Mouse (Mus musculus): Measurements from ENCODE around the gene Troap.

Gene Troap

DNA sequence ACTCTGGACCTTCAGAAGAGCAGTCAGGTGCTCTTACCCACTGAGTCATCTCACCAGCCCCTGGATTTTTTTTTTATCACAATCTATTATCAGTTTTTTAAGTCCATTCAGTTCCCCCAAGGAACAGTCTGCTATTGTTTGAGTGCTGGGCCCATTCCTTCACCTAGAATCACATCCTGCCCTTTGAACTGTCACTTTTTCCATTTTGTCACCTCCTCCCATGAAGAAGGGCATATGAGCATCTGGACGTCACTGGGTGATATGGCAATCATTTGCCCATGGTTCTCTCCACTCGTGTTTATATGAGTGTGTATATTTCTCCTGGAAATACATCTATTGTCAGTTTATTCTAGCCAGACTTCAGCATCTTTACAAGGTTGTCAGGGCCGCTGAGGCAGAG, 33.5 kb downstream of the Troap start:
- no peak for ATAC-seq (ENCODE audit: insufficient number of reproducible peaks, low FRiP score, low TSS enrichment)

DNA sequence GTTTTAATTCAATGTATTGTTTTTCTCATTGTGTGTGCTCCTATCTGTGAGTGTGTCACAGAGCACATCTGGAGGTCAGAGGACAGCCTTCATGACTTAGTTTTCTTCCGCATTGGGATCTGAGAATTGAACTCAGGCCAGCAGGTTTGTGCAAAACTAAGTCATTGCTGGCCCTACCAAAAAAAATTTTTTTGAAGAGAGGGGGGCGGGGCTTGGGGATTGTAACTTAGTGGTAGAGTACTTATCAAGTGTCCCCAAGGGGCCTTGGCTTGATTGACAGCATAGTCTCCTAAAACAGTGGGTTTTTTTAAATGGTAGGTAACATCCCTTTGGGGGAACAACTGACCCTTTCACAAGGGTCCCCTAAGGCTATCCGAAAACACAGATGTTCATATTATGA, 36.8 kb downstream of the Troap start:
- ATAC-seq (ENCODE audit: insufficient number of reproducible peaks, low FRiP score, low TSS enrichment), result no peak

DNA sequence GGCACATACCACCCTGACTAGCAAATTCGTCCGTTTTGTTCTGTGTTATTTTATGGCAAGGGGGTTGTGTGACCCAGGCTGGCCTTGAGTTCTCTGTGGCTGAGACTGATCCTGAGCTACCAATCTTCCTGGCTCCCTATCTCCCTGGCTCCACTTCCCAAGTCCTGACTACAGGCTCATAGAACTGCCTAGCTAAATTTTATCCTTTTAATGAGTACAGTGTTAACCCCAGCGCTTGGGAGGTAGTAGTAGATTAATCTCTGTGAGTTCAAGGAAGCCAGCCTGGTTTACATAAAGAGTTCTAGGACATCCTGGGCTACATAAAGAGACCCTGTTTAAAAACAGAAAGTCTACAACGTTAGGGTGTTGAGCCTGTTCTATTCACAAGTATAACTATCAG, 37.4 kb downstream of the Troap start:
- ATAC-seq (ENCODE audit: insufficient number of reproducible peaks, low FRiP score, low TSS enrichment), result no peak

DNA sequence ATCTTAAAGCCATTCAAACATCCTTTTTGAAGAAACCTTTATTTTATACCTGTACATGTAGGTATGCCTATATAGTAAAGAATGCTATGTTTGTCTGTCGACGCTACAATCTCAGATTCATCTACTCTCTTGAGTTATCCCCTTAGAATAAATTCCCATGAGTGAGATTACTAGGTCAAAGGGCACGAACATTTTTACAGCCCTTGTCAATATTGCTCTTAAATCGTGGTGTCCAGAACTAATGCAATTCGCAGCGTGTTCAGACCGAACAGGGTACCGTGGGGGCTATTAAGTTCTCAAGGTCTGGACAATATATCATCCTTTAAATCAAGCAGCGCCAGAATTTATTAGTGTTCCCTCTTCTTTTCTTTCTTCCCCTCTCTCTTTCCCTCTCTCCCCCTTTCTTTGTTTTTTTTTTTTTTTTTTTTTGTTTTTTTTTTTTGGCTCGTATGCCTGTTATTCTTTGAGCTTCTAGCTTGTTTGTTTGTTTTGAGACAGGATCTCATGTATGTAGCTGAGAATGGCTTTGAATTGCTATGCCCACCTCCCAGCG, 38.5 kb downstream of the Troap start:
- ATAC-seq (ENCODE audit: insufficient number of reproducible peaks, low FRiP score, low TSS enrichment), result no peak

DNA sequence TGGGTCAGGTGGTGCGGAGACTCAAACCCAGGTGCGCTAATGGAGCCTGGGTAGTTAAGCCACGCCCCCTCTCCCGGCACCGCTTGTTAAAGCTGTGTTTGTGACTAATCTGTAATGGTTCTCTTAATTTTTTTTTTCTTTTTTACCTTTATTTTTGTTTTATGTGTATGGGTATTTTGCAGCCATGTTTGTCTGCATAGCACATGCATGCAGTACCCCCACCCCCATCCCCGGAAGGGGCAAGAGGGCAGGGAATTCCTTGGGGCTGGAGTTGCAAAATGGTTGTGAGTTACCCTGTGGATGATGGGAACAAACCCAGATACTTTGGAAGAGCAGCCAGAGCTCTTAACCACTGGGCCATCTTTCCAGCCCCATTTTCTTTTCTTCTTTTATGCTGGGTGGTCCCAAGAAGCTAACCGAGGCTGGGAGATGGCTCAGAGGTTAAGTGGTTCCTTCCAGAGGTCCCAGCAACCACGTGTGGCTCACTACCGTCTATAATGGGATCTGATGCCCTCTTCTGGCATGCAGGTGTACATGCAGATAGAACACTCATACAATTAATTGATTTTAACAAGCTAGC, 39.1 kb downstream of the Troap start:
- no peak for ATAC-seq (ENCODE audit: insufficient number of reproducible peaks, low FRiP score, low TSS enrichment)

DNA sequence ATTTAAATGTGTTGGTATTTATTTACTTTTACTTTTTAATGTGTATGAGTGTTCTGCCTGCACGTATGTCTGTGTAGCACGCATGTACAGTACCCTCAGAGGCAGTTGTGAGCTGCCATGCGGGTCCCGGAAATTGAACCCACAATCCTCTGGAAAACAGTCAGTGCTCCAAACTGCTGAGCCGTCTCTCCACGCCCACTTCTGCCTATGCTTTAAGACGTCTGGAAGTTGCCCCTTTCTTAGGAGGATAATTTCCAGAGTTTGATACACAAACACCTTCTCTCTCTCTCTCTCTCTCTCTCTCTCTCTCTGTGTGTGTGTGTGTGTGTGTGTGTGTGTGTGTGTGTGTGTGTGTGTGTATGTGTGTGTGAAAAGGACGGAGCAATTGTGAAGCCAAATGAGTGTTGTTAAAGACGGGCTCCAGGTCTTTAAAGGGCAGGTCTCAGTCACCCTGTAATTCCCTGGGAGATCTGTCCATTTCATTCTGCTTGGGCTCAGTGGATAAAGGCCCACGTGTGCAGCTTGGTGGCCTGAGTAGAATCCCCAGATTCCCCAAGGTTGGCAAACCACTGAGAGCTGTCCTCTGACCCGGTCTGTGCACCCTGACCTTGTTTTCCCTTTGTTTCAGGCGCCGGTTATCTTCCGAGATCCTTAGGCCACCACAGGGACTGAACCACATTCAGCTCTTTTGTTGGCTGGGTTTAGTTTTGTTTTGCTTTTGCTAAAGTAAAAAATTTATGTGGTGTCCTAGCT, 40.1 kb downstream of the Troap start:
- no peak for ATAC-seq (ENCODE audit: insufficient number of reproducible peaks, low FRiP score, low TSS enrichment)

DNA sequence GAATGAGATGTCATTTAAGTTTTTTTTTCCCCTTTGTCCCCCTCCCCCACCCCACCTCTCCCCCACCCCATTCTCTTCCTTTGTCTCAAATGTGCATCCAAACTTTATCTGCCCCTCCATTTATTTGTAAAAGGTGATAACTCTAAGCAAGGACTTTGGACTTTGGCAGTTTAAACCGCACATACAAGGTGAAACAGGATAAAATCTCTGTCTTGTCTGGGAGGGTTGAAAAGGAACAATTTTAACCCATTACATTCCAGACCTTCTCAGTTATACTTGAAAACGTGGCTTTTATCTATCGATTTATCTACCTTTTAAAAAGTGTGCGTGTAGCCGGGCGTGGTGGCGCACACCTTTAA, 40.7 kb downstream of the Troap start:
- ATAC-seq (ENCODE audit: insufficient number of reproducible peaks, low FRiP score, low TSS enrichment), result no peak

DNA sequence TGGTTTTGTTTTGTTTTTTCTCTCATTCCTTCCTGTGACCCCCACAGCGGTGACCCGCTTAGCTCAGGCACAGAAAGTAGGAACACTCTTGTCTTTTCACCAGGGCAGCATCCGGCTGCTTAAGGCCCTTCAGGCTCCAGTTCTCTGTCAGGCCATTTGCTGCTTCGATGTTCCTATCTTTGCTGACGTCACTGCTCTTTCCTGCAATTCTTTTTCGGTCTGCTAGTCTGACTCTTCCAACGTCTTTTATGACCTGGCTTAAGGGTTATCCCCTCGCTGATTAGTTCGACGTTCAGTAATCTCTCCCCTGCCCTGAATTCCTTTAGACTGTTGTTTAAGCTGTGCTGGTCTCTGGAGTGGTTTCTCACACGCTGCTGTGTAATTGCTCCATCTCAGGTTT, 42.2 kb downstream of the Troap start:
- no peak for ATAC-seq (ENCODE audit: insufficient number of reproducible peaks, low FRiP score, low TSS enrichment)

DNA sequence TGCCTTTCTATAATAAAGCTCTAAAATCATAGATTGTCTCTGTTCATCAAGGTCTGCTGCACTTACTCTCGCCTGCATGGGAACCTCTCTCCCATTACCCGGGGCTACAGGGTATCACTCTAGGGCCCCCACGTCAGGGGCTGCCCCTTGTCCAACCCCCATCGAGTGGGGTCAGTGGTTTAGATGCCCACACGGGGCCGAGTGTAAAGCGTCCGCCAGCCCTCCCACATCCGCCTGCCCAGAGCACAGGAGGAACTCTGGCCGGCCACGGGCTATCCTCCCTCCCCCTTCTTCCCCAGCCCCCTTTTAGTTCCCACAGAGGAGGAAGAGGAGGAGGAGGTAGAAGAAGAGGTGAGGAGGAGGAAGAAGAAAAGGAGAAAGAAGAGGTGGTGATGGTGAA, 46.4 kb downstream of the Troap start:
- ATAC-seq (ENCODE audit: insufficient number of reproducible peaks, low FRiP score, low TSS enrichment), result no peak

DNA sequence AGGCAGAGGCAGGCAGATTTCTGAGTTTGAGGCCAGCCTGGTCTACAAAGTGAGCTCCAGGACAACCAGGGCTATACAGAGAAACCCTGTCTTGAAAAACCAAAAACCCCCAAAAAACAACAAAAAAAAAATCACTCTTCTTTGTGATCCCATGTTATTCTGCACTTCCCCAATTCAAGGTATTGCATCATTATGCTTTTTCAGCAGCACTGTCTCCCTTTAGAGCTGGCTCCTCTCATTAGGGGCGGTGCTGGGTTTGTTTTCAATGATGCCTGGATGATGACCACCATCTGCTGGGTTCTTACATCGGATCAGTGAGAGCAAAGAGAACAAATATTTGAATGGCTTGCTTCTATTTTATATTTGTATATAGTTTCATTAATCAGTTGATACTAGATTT, 48.3 kb downstream of the Troap start:
- no peak for ATAC-seq (ENCODE audit: insufficient number of reproducible peaks, low FRiP score, low TSS enrichment)

DNA sequence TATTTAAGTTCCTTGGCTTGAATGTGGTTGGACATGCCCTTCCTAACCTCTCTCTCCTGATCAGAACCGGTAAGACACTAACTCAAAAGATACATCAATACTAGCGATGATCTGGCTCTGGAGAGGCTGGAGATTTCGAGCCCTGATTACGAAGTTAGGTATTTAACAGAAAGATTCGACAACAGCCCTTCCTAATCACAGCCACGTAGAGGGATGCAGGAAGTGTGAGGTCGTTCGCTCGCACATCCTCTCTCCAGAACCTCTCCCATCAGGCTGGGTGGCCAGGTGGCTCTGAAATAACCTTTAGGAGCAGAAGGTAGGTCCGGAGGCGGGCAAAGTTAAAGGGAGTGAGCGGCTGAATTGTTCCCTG, 51.3 kb downstream of the Troap start, which contains the start of gene Spats2:
Spats2 (plus strand) TSS at position 206 of the 370 bp plus-strand sequence.
- ATAC-seq (ENCODE audit: insufficient number of reproducible peaks, low FRiP score, low TSS enrichment), result no peak

DNA sequence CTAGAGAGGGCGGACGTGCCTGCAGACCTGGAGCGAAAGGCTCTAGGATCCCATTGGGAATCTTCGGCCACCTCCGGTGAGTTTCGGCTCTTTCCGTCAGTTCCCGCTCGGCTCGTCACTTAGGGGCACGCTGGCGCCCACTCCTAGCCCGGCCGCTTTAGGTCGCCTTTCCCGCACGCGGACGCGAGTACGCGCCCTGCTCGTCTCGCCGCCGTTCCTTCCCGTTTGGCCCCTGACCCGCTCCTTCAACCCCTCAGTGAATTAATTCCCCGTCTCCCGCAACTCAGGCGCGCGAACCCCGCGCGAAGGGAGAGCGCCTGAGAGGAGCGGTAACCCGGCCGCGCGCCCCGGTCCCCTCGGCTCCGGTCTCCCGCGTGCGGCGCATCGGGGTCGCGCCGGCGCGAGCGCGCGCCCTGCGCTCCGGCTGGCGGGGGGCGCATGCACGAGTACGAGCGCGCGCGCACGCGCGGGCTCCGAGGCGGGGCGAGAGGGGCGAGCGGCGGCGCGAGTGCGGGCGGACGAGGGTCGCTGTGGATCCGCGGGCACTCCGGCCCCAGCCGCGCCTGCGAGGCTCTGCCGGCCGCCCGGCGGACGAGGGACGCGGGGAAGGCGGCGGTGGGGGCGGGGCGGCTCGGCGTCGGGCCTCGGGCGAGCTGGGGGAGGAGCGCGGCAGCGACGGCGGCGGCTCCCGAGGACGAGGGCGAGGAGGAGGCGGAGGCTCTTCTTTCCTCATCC, 51.9 kb downstream of the Troap start:
- peak; percentile 79 for ATAC-seq (ENCODE audit: insufficient number of reproducible peaks, low FRiP score, low TSS enrichment)

DNA sequence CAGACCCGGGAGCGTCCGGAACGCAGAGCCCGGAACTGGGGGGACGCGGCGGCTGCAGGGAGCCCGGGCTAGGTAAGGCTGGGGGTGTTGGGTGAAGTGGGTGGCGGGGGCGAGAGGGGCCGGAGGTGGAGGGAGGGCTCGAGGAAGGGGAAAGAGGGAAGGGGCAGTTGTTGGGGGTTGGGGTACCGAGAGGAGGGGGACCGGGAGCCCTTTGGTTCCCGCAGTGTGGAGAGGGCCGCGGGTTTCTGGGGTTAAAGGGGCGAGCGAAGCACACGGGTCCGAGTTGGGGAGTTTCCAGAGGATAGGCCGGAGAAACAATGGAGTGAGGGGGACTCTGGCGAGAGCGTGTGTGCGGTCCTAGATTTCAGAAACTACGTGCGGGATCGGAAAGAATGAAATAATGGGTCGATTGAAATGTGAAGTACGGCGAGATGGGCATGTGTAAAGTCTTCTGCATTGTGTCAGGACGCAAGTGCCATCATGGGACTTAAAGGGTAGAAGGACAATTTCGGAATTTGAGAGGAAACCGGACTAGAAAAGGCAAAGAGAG, 52.5 kb downstream of the Troap start:
- ATAC-seq (ENCODE audit: insufficient number of reproducible peaks, low FRiP score, low TSS enrichment), result peak; percentile 11; the same call in 1 of the 2 replicates

DNA sequence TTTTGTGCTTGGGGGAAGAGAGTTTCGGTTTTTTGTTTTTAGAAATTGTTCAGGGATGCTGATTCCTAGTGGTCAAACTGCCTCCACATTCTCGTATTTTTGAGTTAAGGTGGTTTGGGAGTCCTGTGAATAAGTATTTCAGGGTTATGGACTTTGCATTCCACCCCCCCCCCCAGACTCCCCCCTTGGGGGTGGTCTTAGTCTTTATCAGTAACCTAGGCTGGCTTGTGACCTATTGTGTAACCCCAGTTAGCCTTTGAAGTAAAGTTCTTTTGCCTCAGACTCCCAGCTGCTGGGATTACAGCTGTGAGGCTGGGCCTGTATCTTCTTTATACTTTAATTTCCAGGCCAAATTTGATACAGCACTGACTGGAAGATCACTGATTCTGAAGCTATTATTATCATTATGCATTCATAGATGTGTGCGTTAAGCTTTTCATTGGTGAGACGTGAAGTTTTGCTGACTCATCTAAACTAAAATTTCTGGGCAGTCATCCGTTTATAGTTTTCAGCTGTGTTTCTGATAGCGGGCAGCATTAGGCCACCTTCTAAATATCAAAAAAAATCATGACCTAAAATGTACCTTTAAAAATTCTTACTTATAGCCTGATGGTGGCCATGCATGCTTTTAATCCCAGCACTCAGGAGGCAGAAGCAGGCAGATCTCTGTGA, 53.6 kb downstream of the Troap start:
- ATAC-seq (ENCODE audit: insufficient number of reproducible peaks, low FRiP score, low TSS enrichment), result no peak

DNA sequence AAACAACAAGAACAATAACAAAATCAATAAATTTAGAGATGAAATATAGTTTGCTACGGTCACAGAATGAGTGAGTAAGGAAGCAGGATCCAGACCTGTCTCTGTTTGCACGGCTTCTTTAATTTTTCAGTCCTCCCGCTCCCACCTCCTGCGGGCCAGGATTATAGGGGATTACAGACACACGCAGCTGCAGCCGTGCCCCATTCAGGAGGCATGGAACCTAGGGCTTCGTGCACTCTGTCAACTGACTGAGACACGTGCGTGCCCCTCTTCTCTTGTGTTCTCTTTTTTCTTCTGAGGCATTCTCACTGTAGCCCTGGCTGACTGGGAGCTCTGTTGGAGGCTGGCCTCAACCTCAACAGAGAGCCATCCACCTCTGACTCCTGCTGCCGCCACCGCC, 55.1 kb downstream of the Troap start:
- no peak for ATAC-seq (ENCODE audit: insufficient number of reproducible peaks, low FRiP score, low TSS enrichment)

DNA sequence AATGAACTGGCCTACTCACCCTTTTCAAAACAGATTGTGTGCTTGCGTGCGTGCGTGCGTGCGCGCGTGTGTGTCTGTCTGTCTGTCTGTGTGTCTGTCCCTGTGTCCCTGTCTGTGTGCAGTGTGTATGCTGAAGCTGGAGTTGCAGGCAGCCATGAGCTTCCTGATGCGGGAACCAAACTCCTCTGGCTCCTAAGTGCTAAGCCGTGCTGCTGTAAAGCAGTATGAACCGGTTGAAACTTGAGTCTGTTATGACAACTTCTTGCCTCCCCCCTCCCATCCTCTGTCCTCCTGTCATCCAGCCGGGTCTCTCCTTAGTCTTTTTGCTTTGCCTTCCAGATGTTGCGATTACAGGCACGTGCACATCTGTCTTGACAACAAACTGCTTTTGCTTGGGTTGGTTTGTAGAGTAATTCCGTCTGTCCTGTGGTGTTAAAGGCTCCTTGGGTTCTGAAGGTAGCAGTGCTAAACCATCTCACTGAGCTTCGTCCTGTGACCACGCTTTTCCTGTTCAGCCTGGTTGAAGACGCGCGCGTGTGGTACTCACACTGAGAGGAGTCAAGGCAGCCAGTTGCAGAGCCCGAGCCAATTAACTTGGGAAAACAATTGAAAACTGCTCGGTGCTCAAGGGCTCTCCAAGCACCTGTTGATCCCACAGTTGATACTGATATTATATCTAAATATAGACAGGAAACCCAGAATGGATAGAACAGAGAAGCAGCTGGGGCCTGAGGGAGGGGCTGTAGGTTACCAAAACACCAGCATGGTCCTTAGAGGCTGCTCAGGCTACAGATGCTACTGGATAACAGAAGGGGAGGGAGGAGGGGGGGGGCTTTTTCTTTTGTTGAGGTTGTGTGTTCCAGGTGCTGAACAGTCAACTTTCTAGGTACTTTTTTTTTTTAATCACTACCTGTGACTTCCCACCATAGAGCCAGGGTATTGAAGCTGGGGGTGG, 55.9 kb downstream of the Troap start:
- no peak for ATAC-seq (ENCODE audit: insufficient number of reproducible peaks, low FRiP score, low TSS enrichment)

All from cerebellum, adult (tissue).